Mouse (Mus musculus): ENCODE measurements around the gene Lrig1. TPM values are rescaled to one million over a fixed set of nuclear protein-coding genes. Genes with fewer than 3 reads are reported as not detected.

The Lrig1 gene
- total RNA-seq, 2 experiments from 2014 or later: 27.4 to 31.8 TPM

- intact Hi-C loops (cut with DNase I): no loop called here
- DNase-seq (ENCODE audit: low spot score in 2 of 2): no peak
Measured at GRCm38 (mm10) chr6:94655818-94656478, 44.0 kb downstream of the Lrig1 start.

DNA sequence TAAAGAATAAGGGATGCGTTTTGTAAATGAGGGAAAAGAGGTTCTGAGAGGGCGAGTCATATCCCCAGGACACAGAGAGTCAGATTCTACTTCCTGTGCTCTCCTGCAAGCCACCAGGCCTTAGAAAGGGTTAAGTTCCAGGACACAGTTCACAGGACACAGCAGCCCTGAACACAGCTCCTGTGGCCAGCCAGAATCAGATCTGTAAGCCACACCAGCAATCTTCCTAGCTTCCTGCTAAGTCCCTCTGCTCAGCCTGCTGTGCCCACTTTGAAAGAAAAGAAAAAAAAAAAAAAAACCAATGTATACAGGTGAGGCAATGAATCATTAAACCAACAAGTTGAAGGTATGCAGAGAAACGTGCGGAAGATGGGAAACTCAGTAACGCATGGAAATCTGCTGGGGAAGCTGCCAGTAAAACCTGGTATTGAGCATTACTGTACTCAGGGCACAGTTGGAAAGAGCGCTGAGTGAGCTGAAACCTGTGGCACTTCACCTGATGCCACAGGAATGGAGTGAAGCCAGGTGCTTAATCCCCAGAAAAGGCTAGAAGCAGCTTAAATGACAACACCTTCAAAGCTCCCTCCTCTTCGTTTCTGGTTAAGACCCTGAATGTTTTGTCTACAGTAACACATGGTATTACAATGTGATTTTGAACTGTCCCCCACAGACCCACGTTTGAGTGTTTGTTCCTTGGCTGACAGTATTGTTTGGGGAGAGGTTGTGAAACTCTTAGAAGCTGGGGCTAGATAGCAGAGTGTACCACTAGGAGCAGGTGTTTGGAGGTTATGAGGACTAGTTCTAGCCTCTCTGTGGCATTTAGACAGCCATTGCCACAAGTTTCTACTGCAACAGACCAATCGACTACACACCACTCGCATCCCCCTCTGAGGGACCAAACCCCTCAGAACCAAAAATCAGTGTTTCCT is 46.3 kb downstream of the Lrig1 start:
- DNase-seq (ENCODE audit: low spot score in 2 of 2): no peak
- intact Hi-C loops (cut with DNase I): no loop called here

DNA sequence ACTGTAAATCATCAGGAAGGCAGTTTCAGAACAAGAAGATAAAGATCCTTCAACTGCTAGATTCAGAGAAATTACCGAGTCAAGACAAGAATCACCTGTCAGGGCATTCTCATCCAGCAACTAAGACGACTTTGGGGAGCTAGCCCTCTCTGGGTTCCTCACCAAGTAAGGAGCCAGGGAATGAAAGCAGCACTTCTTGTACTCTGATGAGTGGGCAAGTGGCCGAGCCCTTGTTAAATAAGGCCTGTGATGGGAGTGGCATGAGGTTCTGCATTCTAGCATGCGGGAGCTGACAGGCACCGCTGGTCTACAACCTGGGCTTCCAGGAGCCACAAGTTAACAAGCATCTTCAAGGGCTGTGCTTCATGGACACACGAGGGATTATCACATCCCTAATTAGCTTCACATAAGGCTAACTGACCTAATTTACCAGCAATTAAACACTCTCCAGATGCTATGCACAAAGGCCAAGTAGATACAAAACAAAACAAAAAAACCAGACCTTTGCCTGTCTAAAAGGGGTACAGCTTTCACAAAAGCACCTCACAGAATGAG is 47.2 kb downstream of the Lrig1 start:
- DNase-seq (ENCODE audit: low spot score in 2 of 2): no peak
- intact Hi-C loops (cut with DNase I): no loop called here

GRCm38 (mm10) chr6:94651541-94651940 is 48.4 kb downstream of the Lrig1 start:
- intact Hi-C loops (cut with DNase I): no loop called here
- no peak for DNase-seq (ENCODE audit: low spot score in 2 of 2)

DNA sequence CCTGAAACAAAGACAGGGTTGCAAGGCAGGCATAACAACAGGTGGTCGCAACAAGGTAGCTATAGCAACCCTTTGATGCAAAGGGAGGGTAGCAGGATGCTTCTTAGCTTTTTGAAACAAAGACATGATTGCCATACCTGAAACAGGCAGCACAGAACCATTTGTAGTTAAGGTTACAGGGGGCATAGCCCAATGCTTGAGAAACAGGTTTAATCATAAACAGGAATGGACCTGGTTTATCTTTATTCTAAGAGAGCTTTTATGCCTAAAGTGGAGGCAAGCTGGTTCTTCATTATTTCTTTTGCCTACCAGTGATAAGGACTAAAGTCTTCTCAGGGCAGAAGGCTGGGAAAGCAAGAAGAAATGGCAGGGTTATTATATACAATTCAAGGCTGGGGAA is 50.3 kb downstream of the Lrig1 start:
- intact Hi-C loops (cut with DNase I): no loop called here
- DNase-seq (ENCODE audit: low spot score in 2 of 2): no peak

GRCm38 (mm10) chr6:94648496-94648895 is 51.5 kb downstream of the Lrig1 start:
- DNase-seq (ENCODE audit: low spot score in 2 of 2): no peak
- intact Hi-C loops (cut with DNase I): no loop called here

- intact Hi-C loops (cut with DNase I): no loop called here
Measured at GRCm38 (mm10) chr6:94647574-94648430, 52.2 kb downstream of the Lrig1 start.

DNA sequence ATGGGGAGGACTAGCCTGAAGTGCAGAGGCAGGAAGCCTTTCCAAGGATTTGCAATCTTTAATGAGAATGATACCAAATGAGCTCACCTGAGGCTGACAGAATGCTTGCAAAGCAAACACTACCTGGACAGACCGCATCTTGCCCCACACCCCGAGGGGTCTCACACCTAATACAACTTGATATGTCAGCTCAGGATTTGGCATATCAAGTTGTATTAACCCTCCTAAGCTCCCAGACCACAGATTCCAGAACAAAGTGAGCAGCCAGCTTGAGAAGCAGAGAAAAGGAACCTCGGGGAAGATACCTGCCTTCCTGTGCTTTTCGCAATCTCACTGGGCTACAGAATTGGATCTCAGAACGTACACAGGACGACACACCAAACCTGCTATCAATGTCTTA is 53.1 kb downstream of the Lrig1 start:
- intact Hi-C loops (cut with DNase I): no loop called here
- DNase-seq (ENCODE audit: low spot score in 2 of 2): no peak

More at GRCm38 (mm10) chr6:94647574-94648430, 52.2 kb downstream of the Lrig1 start:
- peak; percentile 31 to 59 for DNase-seq (ENCODE audit: low spot score in 2 of 2)

- DNase-seq (ENCODE audit: low spot score in 2 of 2): no peak
- intact Hi-C loops (cut with DNase I): no loop called here
Measured at GRCm38 (mm10) chr6:94646274-94646863, 53.6 kb downstream of the Lrig1 start.

DNA sequence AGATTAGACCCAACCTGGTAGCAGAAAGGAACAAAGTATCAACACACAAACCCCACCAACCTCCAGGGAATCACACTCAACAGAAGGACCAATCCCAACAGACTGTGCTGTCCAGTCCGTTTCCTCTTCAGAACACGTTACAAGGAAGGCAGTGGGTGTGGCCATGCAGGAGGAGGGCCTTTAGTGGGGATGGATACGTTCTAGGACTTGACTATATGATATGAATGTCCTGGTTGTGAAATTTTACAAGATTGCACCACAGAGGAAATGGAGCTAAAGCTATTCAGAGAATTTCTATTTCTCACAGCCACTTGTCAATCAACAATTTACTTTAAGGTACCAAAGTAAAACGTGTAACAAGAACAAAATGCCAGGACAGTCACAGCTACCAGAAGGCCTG is 54.2 kb downstream of the Lrig1 start:
- DNase-seq (ENCODE audit: low spot score in 2 of 2): no peak
- intact Hi-C loops (cut with DNase I): no loop called here

- peak in 1 of 2 experiments; percentile 50 for DNase-seq (ENCODE audit: low spot score in 2 of 2)
- intact Hi-C loops (cut with DNase I): no loop called here
Measured at GRCm38 (mm10) chr6:94644641-94645040, 55.3 kb downstream of the Lrig1 start.

GRCm38 (mm10) chr6:94643989-94644388 is 56.0 kb downstream of the Lrig1 start:
- peak in 1 of 2 experiments; percentile 69 for DNase-seq (ENCODE audit: low spot score in 2 of 2)

DNA sequence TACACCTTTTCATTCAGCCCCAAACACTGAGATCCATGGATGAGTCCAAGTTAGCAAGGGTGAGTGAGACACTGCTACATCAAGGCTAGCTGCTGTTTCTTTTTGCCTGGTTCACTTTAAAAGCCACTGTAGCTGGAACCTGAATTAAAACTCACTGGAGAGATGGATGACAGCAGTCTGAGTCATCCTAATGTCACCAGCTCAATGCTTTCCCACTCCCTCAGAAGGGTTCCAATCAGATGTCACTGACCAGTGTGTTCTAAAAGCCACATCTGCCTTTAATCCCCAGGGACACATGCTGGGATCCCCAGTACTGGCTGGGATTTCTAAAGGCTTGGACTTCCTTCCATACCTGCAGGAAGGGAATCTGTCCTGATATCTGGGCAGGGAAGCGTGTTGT is 57.9 kb downstream of the Lrig1 start:
- no peak for DNase-seq (ENCODE audit: low spot score in 2 of 2)
- intact Hi-C loops (cut with DNase I): no loop called here

More at GRCm38 (mm10) chr6:94643989-94644388, 56.0 kb downstream of the Lrig1 start:
- intact Hi-C loops (cut with DNase I): no loop called here

DNA sequence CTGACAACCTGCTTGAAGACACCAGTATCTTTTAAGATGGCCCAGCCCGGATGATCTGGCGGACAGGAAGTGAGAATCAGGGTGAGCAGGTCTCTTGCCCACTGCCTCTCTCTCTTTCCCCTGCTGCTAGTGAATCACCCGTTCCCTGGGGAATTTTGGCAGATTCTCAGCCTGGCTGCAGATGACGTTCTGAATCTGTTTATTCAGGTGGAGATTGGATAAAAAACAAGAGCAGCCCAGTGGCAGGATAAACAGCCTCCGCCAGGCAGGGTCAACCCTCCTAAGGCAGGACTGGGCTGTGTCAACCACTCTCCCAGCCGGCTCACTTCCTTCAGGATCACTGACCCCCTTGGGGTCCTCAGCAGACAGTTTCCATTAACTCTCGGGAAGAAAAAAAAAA is 59.7 kb downstream of the Lrig1 start:
- intact Hi-C loops (cut with DNase I): no loop called here
- DNase-seq (ENCODE audit: low spot score in 2 of 2): peak in 1 of 2 experiments; percentile 56

- intact Hi-C loops (cut with DNase I): no loop called here
- DNase-seq (ENCODE audit: low spot score in 2 of 2): no peak
Measured at GRCm38 (mm10) chr6:94637024-94637434, 62.9 kb downstream of the Lrig1 start.

DNA sequence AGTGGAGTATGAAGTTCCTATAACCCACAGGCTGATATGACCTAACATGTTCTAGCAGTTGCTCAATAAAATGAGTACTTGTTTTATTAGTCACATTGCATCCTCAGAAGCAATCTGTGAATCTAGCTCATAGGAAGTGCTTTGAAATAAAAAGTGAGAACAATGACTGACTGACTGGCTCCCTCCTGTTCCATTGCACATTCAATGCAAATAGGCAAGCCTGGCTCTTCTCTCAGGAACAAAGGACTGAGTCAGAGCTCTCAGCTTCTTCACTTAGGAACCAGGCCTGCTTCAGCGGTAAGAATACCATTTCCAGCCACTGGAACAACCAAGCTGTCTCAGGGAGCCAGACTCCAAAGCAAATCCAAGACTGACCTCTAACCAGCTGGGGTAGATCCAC is 64.6 kb downstream of the Lrig1 start:
- DNase-seq (ENCODE audit: low spot score in 2 of 2): no peak
- intact Hi-C loops (cut with DNase I): no loop called here

DNA sequence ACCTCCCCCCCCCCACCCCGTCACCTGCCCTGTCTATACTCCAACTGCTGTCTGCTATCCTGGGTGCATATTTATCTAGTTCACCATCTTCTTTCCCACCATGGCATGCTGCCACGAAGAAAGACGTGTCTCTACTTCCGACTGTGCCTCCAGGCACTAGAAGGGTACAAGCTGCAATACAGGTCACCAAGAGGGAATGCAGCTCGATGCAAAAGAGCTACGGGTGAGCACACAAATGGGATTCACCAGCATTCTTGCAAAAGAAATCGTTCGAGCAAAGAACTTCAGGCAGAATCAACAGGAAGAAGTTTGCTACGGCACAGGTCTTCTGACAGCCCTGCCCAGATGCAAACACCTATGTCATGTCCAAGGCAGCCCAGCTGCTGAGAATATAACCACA is 65.2 kb downstream of the Lrig1 start:
- DNase-seq (ENCODE audit: low spot score in 2 of 2): no peak
- intact Hi-C loops (cut with DNase I): loop anchor here (5.0 kb wide), 1 partner anchor 63 kb away; no protein-coding TSS in a partner anchor

GRCm38 (mm10) chr6:94634274-94634673 is 65.7 kb downstream of the Lrig1 start:
- no peak for DNase-seq (ENCODE audit: low spot score in 2 of 2)
- intact Hi-C loops (cut with DNase I): loop anchor here (5.0 kb wide), 1 partner anchor 63 kb away; no protein-coding TSS in a partner anchor

DNA sequence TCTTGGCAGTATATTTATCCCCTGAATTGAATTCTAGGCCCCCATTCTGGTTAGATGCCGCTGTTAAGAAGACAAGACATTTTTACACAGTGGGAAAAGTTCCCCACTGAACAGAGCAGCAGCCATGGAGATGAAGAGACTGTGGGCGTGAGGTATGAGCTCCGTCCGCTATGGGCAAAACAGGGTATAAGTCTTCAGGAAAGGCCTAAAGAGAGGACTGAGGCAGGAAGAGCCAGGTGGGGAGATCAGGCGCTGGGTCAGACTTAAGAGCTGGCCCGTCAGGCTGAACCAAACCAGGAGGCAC is 68.2 kb downstream of the Lrig1 start:
- no peak for DNase-seq (ENCODE audit: low spot score in 2 of 2)
- intact Hi-C loops (cut with DNase I): loop anchor here (5.0 kb wide), 1 partner anchor 66 kb away; no protein-coding TSS in a partner anchor

Measured in left cerebral cortex, postnatal 25 days (tissue).